In genomic region chr3:92150631-92151277, GRCm38 (mm10) we compare ENCODE assay signal across 8 mouse cellular contexts. TPM values are rescaled to one million over a fixed set of nuclear protein-coding genes. Genes with fewer than 3 reads are reported as not detected.
DNase-seq lines count a peak whose midpoint lies in the region; ATAC-seq lines count a peak whose summit lies in the region.

No protein-coding gene starts in this region.

- H3K4me1 ChIP-seq in kidney, embryonic 16.5 days (ENCODE audit: insufficient read depth, low read length): 0 out of 2 replicates have a peak, but pooled peaks cover 3% of the 10 kb centered on the region
- no peaks in the 10 kb centered on the region for H3K4me1 ChIP-seq in limb, embryonic 15.5 days
- no peaks in the 10 kb centered on the region for H3K4me1 ChIP-seq in neural tube, embryonic 11.5 days (ENCODE audit: control insufficient read depth, insufficient read depth, low read length)

- H3K27ac ChIP-seq in kidney, embryonic 16.5 days (ENCODE audit: low read length): no peak overlapping the region
- H3K27ac ChIP-seq in limb, embryonic 15.5 days: no peak overlapping the region
- H3K27ac ChIP-seq in neural tube, embryonic 11.5 days (ENCODE audit: low read depth, low read length): no peak overlapping the region

- no peaks in the 10 kb centered on the region for H3K36me3 ChIP-seq in kidney, embryonic 16.5 days (ENCODE audit: insufficient read depth, low read length)
- H3K36me3 ChIP-seq in limb, embryonic 15.5 days: no peaks in the 10 kb centered on the region
- H3K36me3 ChIP-seq in neural tube, embryonic 11.5 days (ENCODE audit: control insufficient read depth, insufficient read depth, low read length): no peaks in the 10 kb centered on the region

- H3K4me3 ChIP-seq in kidney, embryonic 16.5 days (ENCODE audit: low read length): no peak overlapping the region
- no peak overlapping the region for H3K4me3 ChIP-seq in limb, embryonic 15.5 days
- H3K4me3 ChIP-seq in neural tube, embryonic 11.5 days (ENCODE audit: low read depth, low read length): no peak overlapping the region

- WGBS in kidney, embryonic 16.5 days: 21% methylated on average over 8 of the region's 8 CpGs
- WGBS in limb, embryonic 15.5 days: 20% methylated on average over 8 of the region's 8 CpGs
- WGBS in neural tube, embryonic 11.5 days: 25% methylated on average over 8 of the region's 8 CpGs

- H3K27me3 ChIP-seq in kidney, embryonic 16.5 days (ENCODE audit: insufficient read depth, low read length): no peaks in the 10 kb centered on the region
- no peaks in the 10 kb centered on the region for H3K27me3 ChIP-seq in limb, embryonic 15.5 days
- no peaks in the 10 kb centered on the region for H3K27me3 ChIP-seq in neural tube, embryonic 11.5 days (ENCODE audit: control insufficient read depth, insufficient read depth, low read length)

- no peak overlapping the region for H3K4me2 ChIP-seq in kidney, embryonic 16.5 days (replicated peaks; ENCODE audit: low read depth, low read length)
- H3K4me2 ChIP-seq in limb, embryonic 15.5 days: no peak overlapping the region
- H3K4me2 ChIP-seq in neural tube, embryonic 11.5 days (ENCODE audit: low read depth): no peak overlapping the region

- peak; percentile 82; the same call in 1 of the 2 replicates for ATAC-seq in kidney, embryonic 16.5 days (ENCODE audit: low FRiP score, low TSS enrichment)
- 0 out of 2 replicates have a peak, but pooled peaks have one; percentile 77 for ATAC-seq in limb, embryonic 15.5 days (ENCODE audit: insufficient number of reproducible peaks, low FRiP score, low TSS enrichment, low read depth)
- peak; percentile 79 for ATAC-seq in neural tube, embryonic 11.5 days (ENCODE audit: insufficient read depth, low FRiP score, low TSS enrichment)

- no peak overlapping the region; the same call in 1 of the 2 replicates for H3K9ac ChIP-seq in kidney, embryonic 16.5 days (replicated peaks; ENCODE audit: low read length)
- H3K9ac ChIP-seq in limb, embryonic 15.5 days: no peak overlapping the region
- H3K9ac ChIP-seq in neural tube, embryonic 11.5 days (ENCODE audit: low read length): no peak overlapping the region

- H3K9me3 ChIP-seq in kidney, embryonic 16.5 days (ENCODE audit: low read length): no peaks in the 10 kb centered on the region
- no peaks in the 10 kb centered on the region for H3K9me3 ChIP-seq in limb, embryonic 15.5 days
- H3K9me3 ChIP-seq in neural tube, embryonic 11.5 days (ENCODE audit: control insufficient read depth, low read length): no peaks in the 10 kb centered on the region

- peak; percentile 45 for DNase-seq in urinary bladder, postnatal 14 days (ENCODE audit: low spot score)
- no peak for DNase-seq in urinary bladder, adult 2 months (ENCODE audit: low spot score)
- peak; percentile 30 to 40 for DNase-seq in cerebellum, adult 18-20 months
- DNase-seq in frontal cortex, postnatal 25 days (ENCODE audit: low spot score in 2 of 2): peak; percentile 22 to 32
- peak; percentile 70 for DNase-seq in neural tube, embryonic 11.5 days (ENCODE audit: low spot score)
- DNase-seq in spleen, adult 12 weeks (ENCODE audit: low spot score): no peak

RNA-seq across cellular contexts. Expression of gene Lelp1, which starts 8.2 kb away (rescaled TPM):
- not detected in 2 replicates for polyA plus RNA-seq in urinary bladder, adult 2 months (2012; rRNA removed)
- not detected in 2 replicates for polyA plus RNA-seq in kidney, embryonic 16.5 days (2015; fragmentation: Nextera tagmentation; extraction: Ambion mirVana)
- not detected in 2 replicates for polyA plus RNA-seq in limb, embryonic 15.5 days (2015; fragmentation: Nextera tagmentation; extraction: Ambion mirVana)
- polyA plus RNA-seq in neural tube, embryonic 11.5 days (2014; fragmentation: Nextera tagmentation; extraction: Ambion mirVana): not detected in 2 replicates

RNA-seq across cellular contexts. Expression of gene Prr9, which starts 27.0 kb away (rescaled TPM):
- not detected in 2 replicates for polyA plus RNA-seq in urinary bladder, adult 2 months (2012; rRNA removed)
- not detected in 2 replicates for polyA plus RNA-seq in kidney, embryonic 16.5 days (2015; fragmentation: Nextera tagmentation; extraction: Ambion mirVana)
- polyA plus RNA-seq in limb, embryonic 15.5 days (2015; fragmentation: Nextera tagmentation; extraction: Ambion mirVana): 50.8 and 59.6 TPM in 2 replicates
- polyA plus RNA-seq in neural tube, embryonic 11.5 days (2014; fragmentation: Nextera tagmentation; extraction: Ambion mirVana): not detected in 2 replicates

Comparison
In these comparisons a context has a peak if more than half of its experiments do, and no peak if none do; other contexts are left out.
1. DNase-seq: peak in urinary bladder, postnatal 14 days (single experiment), cerebellum, adult 18-20 months (2 of 2), frontal cortex, postnatal 25 days (2 of 2) and neural tube, embryonic 11.5 days (single experiment); none in urinary bladder, adult 2 months (single experiment) and spleen, adult 12 weeks (single experiment).
2. RNA of gene Prr9, which starts 27.0 kb away (polyA plus RNA-seq): 50.8 to 59.6 TPM in limb, embryonic 15.5 days; not detected in neural tube, embryonic 11.5 days, not detected in urinary bladder, adult 2 months and not detected in kidney, embryonic 16.5 days; every median in the first group is over 10 times any median in the second.
3. Peak in every context shown above with its lines, with median percentiles within 50 percentile points of each other: ATAC-seq.